Mouse (Mus musculus): ENCODE measurements around the gene Trpm7.

- TF ChIP-seq CTCF (IDR thresholded peaks at IDR 0.05) (no peak), POLR2A (IDR thresholded peaks at IDR 0.05; ENCODE audit: insufficient read depth, low read depth, low read length) (no peak), EP300 (IDR thresholded peaks at IDR 0.05; ENCODE audit: insufficient read depth, low read depth, low read length) (no peak)
Measured at GRCm38 (mm10) chr2:126816644-126817347, 59.2 kb downstream of the Trpm7 start.
